Mouse (Mus musculus) neural tube, embryonic 13.5 days (tissue): ENCODE data around the gene Chaf1a. TPM values are rescaled to one million over a fixed set of nuclear protein-coding genes. Genes with fewer than 3 reads are reported as not detected.

Source experiments
- ATAC-seq: fragments of 200-750 bp; cut with Nextera tagmentation; 2 replicates; pipeline ENCODE4 v1.8.0; 2017; ENCODE audit warnings: low read depth, mild to moderate bottlenecking, moderate TSS enrichment, moderate library complexity
- H3K27ac ChIP-seq: fragments of 300-500 bp; sonication (generic); replicated peaks from 2 replicates; pipeline ENCODE4 v1.5.1; 2015; ENCODE audit warnings: moderate library complexity, mild to moderate bottlenecking, inconsistent platforms
- H3K27me3 ChIP-seq: fragments of 300-500 bp; sonication (generic); 2 replicates; pipeline ENCODE4 v1.6.1; 2015; ENCODE audit warnings: mild to moderate bottlenecking, inconsistent platforms
- H3K36me3 ChIP-seq: fragments of 300-500 bp; sonication (generic); 2 replicates; pipeline ENCODE4 v1.6.1; 2015; ENCODE audit warnings: mild to moderate bottlenecking, inconsistent platforms
- H3K4me1 ChIP-seq: fragments of 300-500 bp; sonication (generic); replicated peaks from 2 replicates; pipeline ENCODE4 v1.6.1; 2015; ENCODE audit warnings: inconsistent platforms
- H3K4me2 ChIP-seq: fragments of 300-500 bp; sonication (generic); 2 replicates; pipeline ENCODE4 v1.6.1; 2015; ENCODE audit warnings: inconsistent platforms, mild to moderate bottlenecking, moderate library complexity
- H3K4me3 ChIP-seq: fragments of 300-500 bp; sonication (generic); 2 replicates; pipeline ENCODE4 v1.5.1; 2015; ENCODE audit warnings: mild to moderate bottlenecking, inconsistent platforms
- H3K9ac ChIP-seq: fragments of 300-500 bp; sonication (generic); 2 replicates; pipeline ENCODE4 v1.6.1; 2015; ENCODE audit warnings: moderate library complexity, mild to moderate bottlenecking, inconsistent platforms
- H3K9me3 ChIP-seq: fragments of 300-500 bp; sonication (generic); 2 replicates; pipeline ENCODE4 v1.6.1; 2016; ENCODE audit warnings: inconsistent platforms
- WGBS: fragments of 180-500 bp; shearing (Covaris S2); methylation state at CpG from one replicate; pipeline ENCODE4 v1.1.7; 2015; 5-methylcytosine and 5-hydroxymethylcytosine counted together
- polyA plus RNA-seq: library from polyadenylated mRNA; unstranded; fragments of >200 nt; fragmentation: Nextera tagmentation; extraction: Ambion mirVana; gene quantifications from 2 replicates; pipeline ENCODE4 v1.2.1, GENCODE M21; 2015

The Chaf1a gene
- polyA plus RNA-seq, 1 experiment from 2014 or later: 6.3 TPM

DNA sequence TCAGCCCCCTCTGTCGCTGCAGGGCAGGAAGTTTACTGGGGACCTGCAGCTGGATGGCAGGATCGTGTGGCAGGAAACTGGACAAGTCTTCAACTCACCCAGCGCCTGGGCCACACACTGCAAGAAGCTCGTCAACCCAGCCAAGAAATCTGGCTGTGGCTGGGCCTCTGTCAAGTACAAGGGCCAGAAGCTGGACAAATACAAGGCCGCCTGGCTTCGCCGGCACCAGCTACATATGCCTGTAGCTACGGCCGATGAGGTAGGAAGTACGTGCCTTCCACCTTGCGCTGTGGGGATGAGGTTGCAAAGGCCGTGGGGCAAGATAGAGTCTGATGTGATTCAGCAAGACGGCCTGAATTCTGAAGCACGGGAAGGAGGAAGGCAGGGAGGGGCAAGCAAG, 30.0 kb upstream of the Chaf1a start:
- peak overlapping the region; percentile 67 for H3K4me3 ChIP-seq
- no peaks in the 10 kb centered on the region for H3K27me3 ChIP-seq
- no peaks in the 10 kb centered on the region for H3K9me3 ChIP-seq
- H3K4me2 ChIP-seq: peak overlapping the region; percentile 91
- 75% methylated on average over 14 of the region's 14 CpGs for WGBS
- H3K4me1 ChIP-seq: peaks cover 41% of the 10 kb centered on the region
- peak overlapping the region; percentile 95 for H3K27ac ChIP-seq
- peaks cover 39% of the 10 kb centered on the region for H3K36me3 ChIP-seq
- ATAC-seq: no peak
- H3K9ac ChIP-seq: peak overlapping the region; percentile 80

DNA sequence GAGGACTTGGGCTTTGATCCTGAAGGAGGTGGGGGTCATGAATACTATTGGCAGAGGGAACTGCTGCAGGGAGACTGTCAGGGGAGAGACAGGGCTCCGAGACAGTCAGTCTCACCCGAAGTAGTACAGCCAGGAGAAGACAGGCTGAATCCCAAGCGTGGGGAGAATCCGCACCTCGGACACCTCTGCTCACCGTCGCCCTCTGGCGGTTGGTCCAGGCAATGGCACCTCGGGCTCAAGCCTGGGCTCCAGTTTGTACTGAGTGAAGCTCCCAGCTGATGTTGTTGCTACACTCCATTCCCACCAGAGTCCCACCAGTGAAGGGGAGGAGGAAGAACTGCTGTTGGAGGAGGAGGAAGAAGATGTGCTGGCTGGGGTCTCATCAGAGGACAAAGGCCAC, 29.6 kb upstream of the Chaf1a start:
- WGBS: 10% methylated on average over 9 of the region's 9 CpGs
- Histone ChIP-seq H3K9me3 (no peaks in the 10 kb centered on the region), H3K27ac (no peak overlapping the region), H3K36me3 (peaks cover 43% of the 10 kb centered on the region), H3K27me3 (no peaks in the 10 kb centered on the region), H3K9ac (peak overlapping the region; percentile 80), H3K4me3 (peak overlapping the region; percentile 67), H3K4me1 (peaks cover 41% of the 10 kb centered on the region), H3K4me2 (peak overlapping the region; percentile 91)
- ATAC-seq: no peak

DNA sequence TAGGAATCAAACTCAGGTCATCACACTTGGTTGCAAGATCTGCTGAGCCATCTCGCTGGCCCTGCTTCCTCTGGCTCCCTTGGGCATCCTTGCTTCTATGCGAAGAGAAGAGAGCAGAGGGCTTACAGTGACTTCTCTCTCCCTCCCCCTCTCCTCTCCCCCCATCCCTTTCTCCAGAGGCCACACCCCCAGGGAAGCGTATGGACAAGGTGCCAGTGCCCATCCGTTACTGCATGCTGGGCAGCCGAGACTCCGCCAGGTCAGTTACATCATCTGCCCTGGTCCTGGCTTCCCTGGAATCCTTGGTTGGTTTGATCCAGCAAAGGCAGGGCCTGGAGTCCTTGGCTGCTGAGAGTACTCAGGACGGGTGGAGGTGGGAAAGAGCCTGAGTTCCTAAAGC, 28.8 kb upstream of the Chaf1a start:
- peaks cover 50% of the 10 kb centered on the region for H3K36me3 ChIP-seq

DNA sequence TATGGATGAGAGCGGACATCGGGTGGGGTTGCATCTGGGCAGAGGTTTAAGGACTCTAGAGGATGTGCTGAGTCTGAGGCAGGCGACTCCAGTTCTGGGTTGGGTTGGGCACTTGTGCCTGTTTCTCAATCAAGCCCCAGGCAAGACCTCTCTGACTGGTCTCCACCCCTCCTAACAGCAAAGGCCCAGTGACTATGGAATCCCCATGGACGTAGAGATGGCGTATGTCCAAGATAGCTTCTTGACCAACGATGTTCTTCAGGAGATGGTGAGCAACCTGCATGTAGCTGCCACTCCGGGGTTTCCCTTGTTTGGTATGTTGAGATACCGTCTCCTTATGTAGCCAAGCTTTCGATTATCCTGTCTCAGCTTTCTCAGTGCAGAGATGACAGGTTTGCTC, 24.9 kb upstream of the Chaf1a start:
- no peak overlapping the region for H3K27ac ChIP-seq
- ATAC-seq: no peak
- H3K4me3 ChIP-seq: no peak overlapping the region
- 95% methylated on average over 9 of the region's 9 CpGs for WGBS
- H3K27me3 ChIP-seq: no peaks in the 10 kb centered on the region
- H3K9me3 ChIP-seq: no peaks in the 10 kb centered on the region
- H3K4me1 ChIP-seq: peaks cover 23% of the 10 kb centered on the region
- H3K36me3 ChIP-seq: peaks cover 89% of the 10 kb centered on the region
- no peak overlapping the region for H3K4me2 ChIP-seq
- H3K9ac ChIP-seq: no peak overlapping the region

More for the DNA sequence above, 28.8 kb upstream of the Chaf1a start:
- WGBS: 91% methylated on average over 7 of the region's 7 CpGs
- Histone ChIP-seq H3K9ac (peak overlapping the region; percentile 80; the same call in 1 of the 2 replicates), H3K27me3 (no peaks in the 10 kb centered on the region), H3K4me2 (peak overlapping the region; percentile 91), H3K9me3 (no peaks in the 10 kb centered on the region), H3K4me1 (peaks cover 41% of the 10 kb centered on the region), H3K27ac (no peak overlapping the region), H3K4me3 (no peak overlapping the region)
- ATAC-seq: no peak

DNA sequence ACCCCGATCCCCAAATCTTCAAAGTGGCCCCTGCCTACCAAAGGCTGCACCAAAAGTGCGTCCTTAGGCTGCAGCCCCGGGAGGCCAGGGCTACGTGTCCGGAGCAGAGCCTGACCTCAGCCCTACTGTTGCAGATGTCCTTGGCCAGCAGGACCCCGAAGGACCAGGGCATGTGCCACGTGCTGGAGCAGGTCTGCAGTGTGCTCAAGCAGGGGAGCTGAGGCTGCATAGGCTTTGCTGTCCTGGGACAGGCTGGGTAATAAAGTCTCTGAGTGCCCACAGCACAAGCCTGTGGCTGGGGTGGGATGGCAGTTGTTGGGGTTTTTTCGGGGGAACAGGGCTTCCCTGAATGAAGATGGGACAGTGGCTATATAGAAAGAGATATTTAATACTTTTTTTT, 23.9 kb upstream of the Chaf1a start:
- Histone ChIP-seq H3K36me3 (peaks cover 86% of the 10 kb centered on the region), H3K27ac (no peak overlapping the region), H3K4me1 (peaks cover 14% of the 10 kb centered on the region), H3K9ac (no peak overlapping the region), H3K4me3 (no peak overlapping the region), H3K27me3 (no peaks in the 10 kb centered on the region), H3K4me2 (no peak overlapping the region), H3K9me3 (no peaks in the 10 kb centered on the region)
- ATAC-seq: no peak
- 83% methylated on average over 8 of the region's 8 CpGs for WGBS

DNA sequence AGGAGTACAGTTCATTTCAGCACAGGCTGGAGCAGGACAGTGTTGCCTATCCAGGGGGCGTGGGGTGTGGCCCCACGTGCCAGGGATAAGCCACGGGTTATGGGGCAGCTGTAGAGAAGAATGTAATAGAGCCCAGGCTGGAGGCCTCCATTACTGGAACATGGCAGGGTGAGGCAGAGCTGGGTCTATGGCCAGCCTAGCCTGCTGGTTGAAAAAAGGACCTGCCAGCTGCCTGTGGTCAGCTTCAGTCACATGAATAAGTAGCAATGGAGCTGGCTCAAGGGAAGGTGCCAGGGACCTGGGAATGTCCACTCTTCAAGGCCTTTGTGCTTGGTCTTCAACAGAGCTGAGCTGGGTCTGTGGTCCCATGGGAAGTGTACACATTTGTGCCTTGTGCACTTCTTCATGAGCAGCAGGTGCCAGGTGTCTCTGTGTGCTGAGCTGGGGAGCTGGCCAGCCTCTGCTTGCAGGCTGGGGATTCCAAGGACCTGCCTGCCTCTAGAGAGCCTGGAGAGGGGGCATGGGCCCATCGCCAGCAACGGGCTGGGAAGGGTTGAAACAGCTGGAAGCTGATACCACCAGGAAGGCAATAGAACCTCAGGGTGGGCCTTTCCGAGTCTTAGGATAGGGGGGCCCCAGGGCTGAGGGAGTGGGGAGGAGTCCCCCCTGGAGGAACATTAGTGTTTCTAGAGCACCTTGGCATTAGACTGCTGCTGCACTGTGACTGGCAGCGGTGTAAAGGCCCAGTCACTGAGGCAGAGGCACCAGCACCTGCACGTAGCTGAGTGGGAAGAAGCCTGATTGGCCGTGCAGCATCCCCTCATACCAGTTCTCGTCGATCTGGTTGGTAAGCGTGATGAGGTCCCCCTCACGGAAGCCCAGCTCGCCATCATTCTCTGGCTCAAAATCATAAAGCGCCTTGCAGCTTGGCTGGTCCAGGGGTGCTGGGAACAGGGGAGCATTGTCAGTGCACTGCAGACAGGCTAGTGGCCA, 23.1 kb upstream of the Chaf1a start:
- H3K9me3 ChIP-seq: no peaks in the 10 kb centered on the region
- peaks cover 13% of the 10 kb centered on the region for H3K4me1 ChIP-seq
- H3K27ac ChIP-seq: no peak overlapping the region
- no peaks in the 10 kb centered on the region for H3K27me3 ChIP-seq
- no peak overlapping the region for H3K4me2 ChIP-seq
- H3K4me3 ChIP-seq: no peak overlapping the region
- no peak overlapping the region; the same call in 1 of the 2 replicates for H3K9ac ChIP-seq
- no peak for ATAC-seq
- WGBS: 82% methylated on average over 15 of the region's 15 CpGs
- H3K36me3 ChIP-seq: peaks cover 79% of the 10 kb centered on the region

DNA sequence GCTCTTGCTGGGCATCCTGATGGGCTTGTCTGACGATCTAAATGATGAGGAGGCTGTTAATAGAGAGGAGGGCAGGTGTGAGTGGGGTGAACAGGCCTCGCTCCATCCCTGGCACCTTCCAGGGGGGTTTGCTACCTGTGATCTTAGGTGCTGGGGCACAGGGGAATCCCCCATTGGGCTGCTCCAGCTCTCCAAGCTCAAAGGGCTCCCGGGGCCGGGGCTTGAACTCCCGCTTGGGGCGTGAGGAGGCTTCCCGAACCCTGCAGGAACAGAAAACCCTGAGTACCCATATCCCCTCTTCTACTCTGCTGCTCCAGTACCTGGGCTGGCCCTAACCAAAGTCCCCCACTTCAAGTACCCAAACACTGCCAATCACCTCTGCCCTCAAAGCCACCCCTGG, 22.4 kb upstream of the Chaf1a start:
- H3K36me3 ChIP-seq: peaks cover 74% of the 10 kb centered on the region
- H3K4me2 ChIP-seq: no peak overlapping the region
- 0 out of 2 replicates have a peak overlapping the region, but pooled peaks have one; percentile 38 for H3K27ac ChIP-seq
- H3K4me1 ChIP-seq: peaks cover 15% of the 10 kb centered on the region
- no peak overlapping the region for H3K4me3 ChIP-seq
- no peaks in the 10 kb centered on the region for H3K9me3 ChIP-seq
- ATAC-seq: no peak
- H3K9ac ChIP-seq: no peak overlapping the region
- WGBS: 92% methylated on average over 7 of the region's 7 CpGs
- H3K27me3 ChIP-seq: no peaks in the 10 kb centered on the region

DNA sequence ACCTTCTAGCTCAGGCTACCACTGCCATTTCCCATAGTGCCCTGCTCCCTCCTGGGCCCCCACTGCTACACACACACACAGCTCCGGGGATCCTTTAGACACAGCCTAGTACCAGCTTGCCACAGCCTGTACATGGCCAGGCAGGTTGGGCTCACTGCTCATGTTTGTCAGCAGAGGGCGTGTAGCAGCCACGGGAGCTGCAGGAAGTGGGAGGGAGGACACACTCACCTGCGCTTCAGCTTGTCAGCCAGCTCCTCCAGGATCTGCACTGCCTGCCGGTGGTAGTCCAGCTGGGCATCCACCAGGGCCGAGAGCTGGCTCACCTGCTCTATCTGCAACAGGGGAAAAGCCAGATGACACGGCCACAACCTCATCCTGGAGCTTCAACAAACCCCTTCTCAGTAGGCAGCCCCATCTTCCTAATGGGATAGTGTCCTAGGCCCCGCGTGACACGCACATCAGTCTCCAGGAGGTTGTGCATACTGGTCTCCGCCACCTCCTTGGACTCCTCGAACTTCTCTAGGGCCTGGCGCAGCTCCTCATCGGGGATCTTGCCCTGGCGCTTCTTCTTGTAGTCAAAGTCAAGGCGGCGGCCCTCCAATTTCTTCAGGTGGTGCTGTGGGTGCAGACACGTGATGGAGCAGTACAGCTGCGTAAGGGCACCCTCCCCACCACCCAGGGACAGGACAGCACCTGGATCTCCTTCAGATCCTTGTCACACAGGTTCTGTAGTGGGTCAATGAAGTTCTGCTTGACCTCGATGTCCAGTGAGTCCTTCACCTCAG, 21.7 kb upstream of the Chaf1a start:
- no peak overlapping the region for H3K4me3 ChIP-seq
- no peaks in the 10 kb centered on the region for H3K9me3 ChIP-seq
- WGBS: 76% methylated on average over 20 of the region's 20 CpGs
- peaks cover 67% of the 10 kb centered on the region for H3K36me3 ChIP-seq
- H3K4me1 ChIP-seq: peaks cover 22% of the 10 kb centered on the region
- peak overlapping the region; percentile 38; the same call in 1 of the 2 replicates for H3K27ac ChIP-seq
- H3K9ac ChIP-seq: no peak overlapping the region
- ATAC-seq: peak; percentile 9; the same call in 1 of the 2 replicates
- H3K27me3 ChIP-seq: no peaks in the 10 kb centered on the region
- no peak overlapping the region for H3K4me2 ChIP-seq

DNA sequence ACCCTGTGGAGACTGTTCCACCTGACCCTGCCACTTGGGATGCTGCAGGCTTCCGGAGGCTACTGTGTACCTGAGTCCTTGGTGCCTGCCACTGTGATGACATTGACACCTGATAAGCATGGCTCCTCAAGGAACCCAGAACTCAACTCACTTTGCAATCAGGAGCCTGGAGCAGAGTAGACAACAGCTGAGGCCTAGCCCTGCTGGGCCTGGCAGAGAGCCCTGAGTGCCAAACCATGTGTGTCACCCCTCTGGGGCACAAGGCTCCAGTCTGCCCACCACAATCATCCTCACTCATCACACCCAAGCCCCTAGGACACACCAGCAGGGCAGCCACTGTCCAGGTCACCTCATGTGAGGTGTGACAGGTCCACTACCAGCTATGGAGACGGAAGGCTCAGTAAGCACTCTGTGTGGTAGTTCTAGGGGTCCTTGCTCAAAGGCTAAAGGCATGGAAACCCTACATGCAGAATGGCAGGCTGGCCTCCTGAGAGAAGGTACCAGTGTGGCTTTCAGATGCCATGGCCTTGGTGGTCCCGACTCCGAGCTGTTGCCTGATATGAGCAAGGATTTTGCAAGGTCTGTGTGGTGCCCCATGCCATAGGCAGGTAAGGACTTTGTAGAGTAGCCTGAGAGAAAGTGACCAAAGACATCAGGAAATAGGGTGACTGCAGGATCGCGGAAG, 19.7 kb upstream of the Chaf1a start:
- no peak for ATAC-seq
- no peak overlapping the region for H3K4me2 ChIP-seq
- peaks cover 26% of the 10 kb centered on the region for H3K4me1 ChIP-seq
- H3K27ac ChIP-seq: peak overlapping the region; percentile 20
- peaks cover 54% of the 10 kb centered on the region for H3K36me3 ChIP-seq
- no peak overlapping the region for H3K4me3 ChIP-seq
- no peaks in the 10 kb centered on the region for H3K27me3 ChIP-seq
- H3K9me3 ChIP-seq: no peaks in the 10 kb centered on the region
- WGBS: 89% methylated on average over 6 of the region's 6 CpGs
- H3K9ac ChIP-seq: no peak overlapping the region

DNA sequence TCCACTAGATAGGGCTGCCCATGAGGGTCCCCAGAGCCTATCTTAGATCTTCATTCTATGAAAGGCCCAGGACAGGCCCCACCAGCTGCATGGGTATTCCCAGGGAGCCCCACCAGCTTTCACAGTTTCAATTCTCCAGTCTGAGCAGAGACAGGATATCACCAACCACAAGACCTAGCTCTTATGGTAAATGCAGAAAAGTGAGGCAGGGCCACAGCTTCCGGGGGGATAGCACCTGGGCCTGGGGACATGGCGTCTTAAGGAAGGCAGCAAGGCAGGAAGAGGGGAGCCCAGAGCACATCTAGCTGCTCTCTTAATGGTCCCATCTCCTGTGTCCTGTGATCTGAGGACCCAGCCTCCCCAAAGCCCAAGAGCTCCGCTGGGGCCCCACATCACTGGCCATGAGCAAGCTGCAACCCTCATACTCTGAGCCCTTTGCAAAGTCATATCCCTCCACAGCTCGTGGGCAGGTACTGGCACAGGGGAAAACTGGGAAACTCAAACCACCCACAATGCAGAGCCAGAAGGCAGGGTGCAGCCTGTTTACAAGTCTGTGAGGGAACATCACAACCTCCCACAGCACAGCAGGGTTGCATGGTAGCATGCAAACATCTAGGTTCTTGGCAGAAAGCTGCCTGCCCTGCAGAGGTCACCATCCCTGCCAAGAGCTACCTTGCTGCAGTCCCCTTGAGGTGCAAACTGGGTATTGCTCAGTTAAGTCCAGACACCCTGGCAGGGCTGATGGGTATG, 18.9 kb upstream of the Chaf1a start:
- H3K27me3 ChIP-seq: no peaks in the 10 kb centered on the region
- H3K4me1 ChIP-seq: peaks cover 26% of the 10 kb centered on the region
- H3K9ac ChIP-seq: no peak overlapping the region
- H3K27ac ChIP-seq: peak overlapping the region; percentile 20
- H3K4me3 ChIP-seq: no peak overlapping the region
- no peak for ATAC-seq
- H3K4me2 ChIP-seq: no peak overlapping the region
- 84% methylated on average over 4 of the region's 4 CpGs for WGBS
- H3K36me3 ChIP-seq: peaks cover 46% of the 10 kb centered on the region
- no peaks in the 10 kb centered on the region for H3K9me3 ChIP-seq
